Mouse (Mus musculus) MEL (cell line): ENCODE data around the gene Mlh1. TPM values are rescaled to one million over a fixed set of nuclear protein-coding genes. Genes with fewer than 3 reads are reported as not detected.

ENCODE experiments used
- DNase-seq: peaks from one replicate; pipeline ENCODE4 v3.0.0; 2011; ENCODE audit warnings: low read depth, low spot score
- H3K27ac ChIP-seq: 2 replicates; pipeline ENCODE4 v1.5.1; 2012; ENCODE audit warnings: low read depth, mild to moderate bottlenecking, control low read depth, low read length, moderate library complexity; ENCODE audit not compliant: control insufficient read depth
- H3K27me3 ChIP-seq, 2 experiments: fragments of 150-350 bp in 1 of 2; sonication (generic) in 1 of 2; 2 replicates each; pipeline ENCODE4 v1.6.1; 2012; ENCODE audit warnings: low read length in 2 of 2, mild to moderate bottlenecking in 2 of 2, improper control_type of control experiment in 1 of 2, moderate library complexity in 1 of 2; ENCODE audit not compliant: insufficient read depth in 2 of 2, control insufficient read depth in 1 of 2
- H3K36me3 ChIP-seq, 2 experiments: 2 replicates each; pipeline ENCODE4 v1.6.1; 2012 to 2014; ENCODE audit warnings: low read length in 2 of 2, improper control_type of control experiment in 1 of 2, inconsistent platforms in 1 of 2, mild to moderate bottlenecking in 1 of 2; ENCODE audit not compliant: insufficient read depth in 2 of 2, control insufficient read depth in 1 of 2
- H3K4me1 ChIP-seq, 2 experiments: fragments of 150-350 bp in 1 of 2; sonication (generic) in 1 of 2; 2 replicates each; pipeline ENCODE4 v1.6.1; 2012; ENCODE audit warnings: low read length in 2 of 2, improper control_type of control experiment in 1 of 2, mild to moderate bottlenecking in 1 of 2; ENCODE audit not compliant: insufficient read depth in 2 of 2, control insufficient read depth in 1 of 2
- H3K4me3 ChIP-seq, 2 experiments: fragments of 150-350 bp in 1 of 2; sonication (generic) in 1 of 2; 2 replicates each; pipeline ENCODE4 v1.5.1; 2012; ENCODE audit warnings: low read depth in 2 of 2, low read length in 2 of 2, mild to moderate bottlenecking in 2 of 2, moderate library complexity in 2 of 2, control low read depth in 1 of 2, improper control_type of control experiment in 1 of 2; ENCODE audit not compliant: control insufficient read depth in 1 of 2, insufficient read depth in 1 of 2
- H3K79me2 ChIP-seq: 2 replicates; pipeline ENCODE4 v1.6.1; 2012; ENCODE audit warnings: mild to moderate bottlenecking, low read length, moderate library complexity; ENCODE audit not compliant: control insufficient read depth, poor library complexity, insufficient read depth
- H3K9ac ChIP-seq: 2 replicates; pipeline ENCODE4 v1.6.1; 2012; ENCODE audit warnings: low read depth, mild to moderate bottlenecking, control low read depth, low read length, moderate library complexity; ENCODE audit not compliant: control insufficient read depth, poor library complexity, severe bottlenecking
- H3K9me3 ChIP-seq: fragments of 150-350 bp; sonication (generic); replicated peaks from 2 replicates; pipeline ENCODE4 v1.6.1; 2012; ENCODE audit warnings: mild to moderate bottlenecking, low read length, improper control_type of control experiment, moderate library complexity; ENCODE audit not compliant: insufficient read depth
- CHD1 ChIP-seq: IDR thresholded peaks from 2 replicates; pipeline ENCODE4 v1.6.1; 2012; ENCODE audit warnings: low read depth, mild to moderate bottlenecking, inconsistent platforms, low read length, improper control_type of control experiment
- CTCF ChIP-seq, 3 experiments: IDR thresholded peaks in 2 of 3; conservative IDR thresholded peaks in 1 of 3; 2 replicates each; pipeline ENCODE4 v1.5.1; 2011 to 2012; ENCODE audit warnings: low read length in 3 of 3, low read depth in 2 of 3, mild to moderate bottlenecking in 2 of 3, improper control_type of control experiment in 1 of 3, inconsistent platforms in 1 of 3, mixed read lengths in 1 of 3, moderate library complexity in 1 of 3; ENCODE audit not compliant: control insufficient read depth in 1 of 3, insufficient read depth in 1 of 3, poor library complexity in 1 of 3, severe bottlenecking in 1 of 3
- E2F4 ChIP-seq: IDR thresholded peaks from 2 replicates; pipeline ENCODE4 v1.6.1; 2011; ENCODE audit warnings: low read depth, low read length, improper control_type of control experiment, borderline replicate concordance
- EP300 ChIP-seq, 2 experiments: IDR thresholded peaks; 2 replicates each; pipeline ENCODE4 v1.6.1; 2011; ENCODE audit warnings: improper control_type of control experiment in 2 of 2, low read length in 2 of 2, low read depth in 1 of 2, mild to moderate bottlenecking in 1 of 2
- GATA1 ChIP-seq: IDR thresholded peaks from 2 replicates; pipeline ENCODE4 v1.6.1; 2011; ENCODE audit warnings: low read depth, low read length, improper control_type of control experiment
- HCFC1 ChIP-seq: IDR thresholded peaks from 2 replicates; pipeline ENCODE4 v1.6.1; 2012; ENCODE audit warnings: low read depth, mild to moderate bottlenecking, inconsistent platforms, low read length, improper control_type of control experiment, moderate library complexity
- JUND ChIP-seq: IDR thresholded peaks from 2 replicates; pipeline ENCODE4 v1.6.1; 2011; ENCODE audit warnings: low read depth, mild to moderate bottlenecking, improper control_type of control experiment, low read length
- MAFK ChIP-seq: IDR thresholded peaks from 2 replicates; pipeline ENCODE4 v1.6.1; 2011; ENCODE audit warnings: low read depth, mild to moderate bottlenecking, low read length, improper control_type of control experiment, borderline replicate concordance
- MAZ ChIP-seq: IDR thresholded peaks from 2 replicates; pipeline ENCODE4 v1.6.1; 2012; ENCODE audit warnings: low read depth, mild to moderate bottlenecking, inconsistent platforms, low read length, improper control_type of control experiment
- MYC ChIP-seq: IDR thresholded peaks from 2 replicates; pipeline ENCODE4 v1.6.1; 2011; ENCODE audit warnings: low read depth, mild to moderate bottlenecking, low read length, improper control_type of control experiment, moderate library complexity
- POLR2A ChIP-seq, 2 experiments: IDR thresholded peaks; 2 replicates each; pipeline ENCODE4 v1.6.1; 2011 to 2012; ENCODE audit warnings: low read length in 2 of 2, mild to moderate bottlenecking in 2 of 2, control low read depth in 1 of 2, improper control_type of control experiment in 1 of 2, low read depth in 1 of 2, moderate library complexity in 1 of 2; ENCODE audit not compliant: control insufficient read depth in 1 of 2, insufficient read depth in 1 of 2, poor library complexity in 1 of 2
- POLR2AphosphoS2 ChIP-seq: IDR thresholded peaks from 2 replicates; pipeline ENCODE4 v1.6.1; 2011; ENCODE audit warnings: low read length, improper control_type of control experiment
- RAD21 ChIP-seq: IDR thresholded peaks from 2 replicates; pipeline ENCODE4 v1.6.1; 2011; ENCODE audit warnings: mild to moderate bottlenecking, low read depth, low read length, improper control_type of control experiment
- RCOR1 ChIP-seq: IDR thresholded peaks from 2 replicates; pipeline ENCODE4 v1.6.1; 2012; ENCODE audit warnings: low read depth, mild to moderate bottlenecking, inconsistent platforms, low read length, improper control_type of control experiment
- SIN3A ChIP-seq: IDR thresholded peaks from 2 replicates; pipeline ENCODE4 v1.6.1; 2012; ENCODE audit warnings: low read length, improper control_type of control experiment, inconsistent platforms
- SMC3 ChIP-seq: IDR thresholded peaks from 2 replicates; pipeline ENCODE4 v1.6.1; 2011; ENCODE audit warnings: low read depth, low read length, improper control_type of control experiment
- TCF12 ChIP-seq: IDR thresholded peaks from 2 replicates; pipeline ENCODE4 v1.6.1; 2014; ENCODE audit warnings: low read depth, mild to moderate bottlenecking, inconsistent platforms, low read length, improper control_type of control experiment, moderate library complexity
- USF1 ChIP-seq: IDR thresholded peaks from 2 replicates; pipeline ENCODE4 v1.6.1; 2014; ENCODE audit warnings: low read depth, mild to moderate bottlenecking, inconsistent platforms, low read length, improper control_type of control experiment, moderate library complexity
- ZKSCAN1 ChIP-seq: IDR thresholded peaks from 2 replicates; pipeline ENCODE4 v1.6.1; 2012; ENCODE audit warnings: low read depth, mild to moderate bottlenecking, inconsistent platforms, low read length, improper control_type of control experiment, moderate library complexity
- polyA plus RNA-seq, 2 experiments: library from polyadenylated mRNA; stranded (reverse) in 1 of 2; unstranded in 1 of 2; fragments of >175 nt in 1 of 2; fragments of >200 nt in 1 of 2; gene quantifications; 2 replicates each; pipeline versions ENCODE4 v1.2.1 to v1.2.4; 2012; ENCODE audit warnings: low replicate concordance in 2 of 2, low read depth in 1 of 2; ENCODE audit not compliant: insufficient read length in 2 of 2, insufficient read depth in 1 of 2, missing spikeins in 1 of 2
- total RNA-seq: library from RNA; depleted of rRNA; stranded (reverse); fragments of 300-350 nt; gene quantifications from 2 replicates; pipeline ENCODE4 v1.2.3, GENCODE M21; 2012

The Mlh1 gene
- total and polyA plus RNA-seq, 3 experiments = 21.8 to 31.7 TPM; not detected in 1

DNA sequence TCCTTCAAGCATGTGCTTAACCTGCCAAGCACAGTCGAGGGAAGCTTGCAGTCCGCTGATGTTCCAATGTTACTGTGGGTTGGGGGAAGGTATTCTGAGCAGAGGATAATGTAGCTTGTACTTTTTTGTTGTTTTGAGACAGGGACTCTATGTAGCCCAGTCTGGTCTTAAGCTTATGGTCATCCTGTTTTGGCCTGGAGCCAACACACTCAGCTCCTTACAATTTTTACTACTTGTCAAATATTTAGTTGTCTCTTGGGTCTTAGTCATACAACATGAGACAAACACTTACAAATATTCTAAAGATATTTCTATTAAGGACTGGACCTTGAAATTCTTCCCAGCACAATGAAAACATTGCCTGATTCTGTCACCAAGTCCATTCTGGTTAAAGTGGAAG, 78.4 kb downstream of the Mlh1 start:
- H3K36me3 ChIP-seq = peaks cover 0 to 12% of the 10 kb centered on the region in 2 experiments; a peak in 3 of 4 replicates
- H3K79me2 ChIP-seq = no peaks in the 10 kb centered on the region
- H3K27me3 ChIP-seq = no peaks in the 10 kb centered on the region
- H3K4me1 ChIP-seq = peaks cover 11 to 12% of the 10 kb centered on the region in 2 experiments
- DNase-seq = no peak
- TF ChIP-seq RCOR1 (no peak), SMC3 (no peak), MAFK (no peak), MYC (no peak)
- H3K4me3 ChIP-seq = no peak overlapping the region
- H3K9ac ChIP-seq = no peak overlapping the region
- H3K9me3 ChIP-seq = no peaks in the 10 kb centered on the region
- H3K27ac ChIP-seq = no peak overlapping the region

GRCm38 (mm10) chr9:111188731-111189130, 82.9 kb downstream of the Mlh1 start:
- H3K4me1 ChIP-seq = no peaks in the 10 kb centered on the region
- H3K9me3 ChIP-seq = no peaks in the 10 kb centered on the region
- no peak overlapping the region for H3K27ac ChIP-seq
- TF ChIP-seq ZKSCAN1 (no peak), CHD1 (no peak), POLR2A (IDR thresholded peaks at IDR 0.05; ENCODE audit: control insufficient read depth in 1 of 2, insufficient read depth in 1 of 2, low read depth in 1 of 2, low read length in 2 of 2, poor library complexity in 1 of 2) (no peak), TCF12 (no peak), SIN3A (no peak), EP300 (IDR thresholded peaks at IDR 0.05; ENCODE audit: low read depth in 1 of 2, low read length in 2 of 2) (no peak), MAZ (no peak), RAD21 (no peak), GATA1 (no peak), USF1 (no peak), POLR2AphosphoS2 (no peak)
- DNase-seq = no peak
- H3K9ac ChIP-seq = no peak overlapping the region
- no peaks in the 10 kb centered on the region for H3K27me3 ChIP-seq
- no peaks in the 10 kb centered on the region; a peak in 1 of 4 replicates for H3K36me3 ChIP-seq
- no peaks in the 10 kb centered on the region for H3K79me2 ChIP-seq
- no peak overlapping the region for H3K4me3 ChIP-seq

DNA sequence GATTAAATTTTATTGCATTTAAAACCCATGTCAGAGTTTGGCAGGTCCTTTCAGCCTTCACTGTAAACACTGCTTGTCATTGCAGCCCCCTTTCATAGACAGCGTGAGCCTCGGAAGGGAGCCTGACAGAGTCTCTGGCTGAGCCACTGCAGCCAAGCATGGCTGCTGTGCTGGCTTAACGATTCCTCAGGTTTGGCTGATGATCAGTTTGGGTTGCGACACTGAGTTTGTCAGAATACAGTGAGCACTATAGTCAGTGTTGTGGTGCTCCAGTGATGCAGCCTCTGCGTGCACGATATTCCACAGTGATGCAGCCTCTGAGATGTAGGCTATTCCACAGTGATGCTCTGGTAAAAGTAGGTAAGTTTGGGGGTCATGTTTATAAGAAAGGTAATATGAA, 84.7 kb downstream of the Mlh1 start:
- Histone ChIP-seq H3K27ac (no peak overlapping the region), H3K4me1 (no peaks in the 10 kb centered on the region), H3K36me3 (no peaks in the 10 kb centered on the region; a peak in 1 of 4 replicates), H3K9ac (no peak overlapping the region), H3K27me3 (no peaks in the 10 kb centered on the region), H3K9me3 (no peaks in the 10 kb centered on the region), H3K79me2 (no peaks in the 10 kb centered on the region), H3K4me3 (no peak overlapping the region)
- TF ChIP-seq E2F4 (no peak), POLR2AphosphoS2 (no peak), POLR2A (IDR thresholded peaks at IDR 0.05; ENCODE audit: control insufficient read depth in 1 of 2, insufficient read depth in 1 of 2, low read depth in 1 of 2, low read length in 2 of 2, poor library complexity in 1 of 2) (no peak), CTCF (IDR thresholded peaks at IDR 0.05 in 2 of 3, conservative IDR thresholded peaks at IDR 0.05 in 1 of 3; ENCODE audit: control insufficient read depth in 1 of 3, insufficient read depth in 1 of 3, low read depth in 2 of 3, low read length in 3 of 3, poor library complexity in 1 of 3, severe bottlenecking in 1 of 3) (no peak), CHD1 (no peak), GATA1 (no peak), JUND (no peak), HCFC1 (no peak), USF1 (no peak)
- DNase-seq = no peak
